Mouse (Mus musculus) liver, embryonic 14.5 days (tissue): ENCODE data around the gene Lyrm7. TPM values are rescaled to one million over a fixed set of nuclear protein-coding genes. Genes with fewer than 3 reads are reported as not detected.
A peak's percentile ranks its signal among the peaks of the same experiment; 100 is the strongest.
"Not testable (repeated sequence)": the region's sequence is repeated elsewhere in the genome, so short reads cannot be mapped to it uniquely, and the experiment has no call there.

ENCODE experiments used
- ATAC-seq: fragments of 200-750 bp; cut with Nextera tagmentation; 2 replicates; pipeline ENCODE4 v1.8.0; 2017; ENCODE audit warnings: moderate number of reproducible peaks, mild to moderate bottlenecking, moderate library complexity; ENCODE audit not compliant: insufficient read depth
- DNase-seq, 3 experiments: peaks; one replicate each; pipeline ENCODE4 v3.0.0-alpha.2; 2012 to 2013; ENCODE audit warnings: low read depth in 3 of 3, low spot score in 3 of 3
- H3K27ac ChIP-seq: fragments of 300-500 bp; sonication (generic); 2 replicates; pipeline ENCODE4 v1.5.1; 2014; ENCODE audit warnings: moderate library complexity, mild to moderate bottlenecking, control low read depth, inconsistent platforms
- H3K27me3 ChIP-seq: fragments of 300-500 bp; sonication (generic); 2 replicates; pipeline ENCODE4 v1.6.1; 2014; ENCODE audit warnings: mild to moderate bottlenecking, low read length, moderate library complexity; ENCODE audit not compliant: control insufficient read depth, insufficient read depth
- H3K36me3 ChIP-seq: fragments of 300-500 bp; sonication (generic); replicated peaks from 2 replicates; pipeline ENCODE4 v1.6.1; 2014; ENCODE audit warnings: low read depth; ENCODE audit not compliant: control insufficient read depth, insufficient read depth
- H3K4me1 ChIP-seq, 2 experiments: fragments of 200-500 bp in 1 of 2; fragments of 300-500 bp in 1 of 2; sonication (generic) in 1 of 2; replicated peaks; 2 replicates each; pipeline ENCODE4 v1.6.1; 2012 to 2014; ENCODE audit warnings: antibody characterized with exemption in 1 of 2, inconsistent platforms in 1 of 2, low read length in 1 of 2; ENCODE audit not compliant: control insufficient read depth in 2 of 2, insufficient read depth in 2 of 2
- H3K4me2 ChIP-seq: fragments of 300-500 bp; sonication (generic); 2 replicates; pipeline ENCODE4 v1.6.1; 2014; ENCODE audit warnings: low read depth, mild to moderate bottlenecking, control low read depth, moderate library complexity
- H3K4me3 ChIP-seq, 2 experiments: fragments of 200-500 bp in 1 of 2; fragments of 300-500 bp in 1 of 2; sonication (generic) in 1 of 2; 2 replicates each; pipeline ENCODE4 v1.5.1; 2012 to 2014; ENCODE audit warnings: low read depth in 2 of 2, low read length in 2 of 2, mild to moderate bottlenecking in 2 of 2, control low read depth in 1 of 2, inconsistent platforms in 1 of 2, moderate library complexity in 1 of 2; ENCODE audit not compliant: insufficient read depth in 1 of 2
- H3K9ac ChIP-seq: fragments of 300-500 bp; sonication (generic); replicated peaks from 2 replicates; pipeline ENCODE4 v1.6.1; 2014; ENCODE audit warnings: mild to moderate bottlenecking, control low read depth, moderate library complexity
- H3K9me3 ChIP-seq: fragments of 300-500 bp; sonication (generic); 2 replicates; pipeline ENCODE4 v1.6.1; 2016; ENCODE audit warnings: low read length, mixed read lengths; ENCODE audit not compliant: control insufficient read depth
- CTCF ChIP-seq: IDR thresholded peaks from 2 replicates; pipeline ENCODE4 v1.5.1; 2016; ENCODE audit warnings: antibody characterized with exemption, low read depth, control low read depth
- EP300 ChIP-seq: IDR thresholded peaks from 2 replicates; pipeline ENCODE4 v1.6.1; 2016; ENCODE audit warnings: antibody characterized with exemption, low read depth
- WGBS: fragments of 180-500 bp; shearing (Covaris S2); extraction: QIAGEN DNeasy Blood & Tissue Kit; methylation state at CpG from one replicate; pipeline ENCODE4 v1.1.7; 2014; ENCODE audit not compliant: insufficient replicate concordance; 5-methylcytosine and 5-hydroxymethylcytosine counted together
- polyA plus RNA-seq, 2 experiments: library from polyadenylated mRNA; depleted of rRNA in 1 of 2; stranded (reverse) in 1 of 2; unstranded in 1 of 2; fragments of >200 nt; fragmentation: Nextera tagmentation in 1 of 2; extraction: Ambion mirVana in 1 of 2; gene quantifications; 2 replicates each; pipeline versions ENCODE4 v1.2.1 to v1.2.3; 2012 to 2014

Gene Lyrm7
- polyA plus RNA-seq, 2 experiments = 2.0 to 5.4 TPM

DNA sequence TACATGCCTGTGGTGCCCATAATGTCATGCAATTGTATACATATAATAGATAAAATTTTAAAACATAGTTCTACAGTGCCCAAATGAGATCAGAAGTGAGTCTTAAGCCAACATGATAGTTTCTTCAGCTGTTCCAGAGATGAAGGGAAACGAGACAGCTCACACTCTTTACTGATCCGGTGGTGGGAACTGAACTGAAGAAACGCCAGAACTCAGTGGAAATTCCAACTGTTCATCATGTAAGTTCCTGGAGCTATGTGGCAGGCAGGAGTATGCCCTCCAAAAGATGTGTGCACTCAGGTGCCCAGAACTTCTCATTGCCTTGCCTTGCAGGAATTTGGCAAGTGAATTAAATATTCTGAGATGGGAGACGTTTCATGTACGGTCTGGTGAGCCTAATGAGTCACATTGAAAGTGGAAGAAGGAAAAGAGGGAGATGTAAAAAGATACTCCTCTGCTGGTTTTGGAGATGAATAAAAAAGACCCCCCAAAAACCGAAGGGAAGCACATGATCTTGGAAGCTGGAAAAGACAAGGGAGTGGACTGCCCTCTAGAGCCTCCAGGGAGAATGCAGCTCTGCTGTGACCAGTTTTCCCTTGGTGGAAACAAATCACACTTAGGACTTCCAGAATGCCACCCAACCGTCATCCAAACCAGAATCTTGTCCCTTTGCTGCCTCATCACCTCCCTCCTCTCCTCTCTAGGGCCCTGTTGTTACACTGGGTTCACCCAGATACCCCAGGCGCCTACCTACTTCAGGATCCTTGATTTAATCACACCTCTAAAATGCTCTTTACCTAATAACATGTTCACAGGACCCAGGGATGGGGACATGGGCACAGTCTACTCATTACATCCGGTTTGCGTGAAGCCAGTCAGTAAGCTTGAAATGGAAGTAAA, 2.2 kb upstream of the Lyrm7 start:
- ATAC-seq = no peak
- Histone ChIP-seq H3K4me2 (no peak overlapping the region), H3K4me3 (no peak overlapping the region), H3K9ac (no peak overlapping the region), H3K9me3 (no peaks in the 10 kb centered on the region), H3K27me3 (no peaks in the 10 kb centered on the region), H3K36me3 (no peaks in the 10 kb centered on the region), H3K27ac (no peak overlapping the region), H3K4me1 (peaks cover 12 to 28% of the 10 kb centered on the region in 2 experiments)
- WGBS = 39% methylated on average over 10 of the region's 10 CpGs
- DNase-seq = no peak
- no peak for TF ChIP-seq EP300
- TF ChIP-seq CTCF = peak; percentile 74

DNA sequence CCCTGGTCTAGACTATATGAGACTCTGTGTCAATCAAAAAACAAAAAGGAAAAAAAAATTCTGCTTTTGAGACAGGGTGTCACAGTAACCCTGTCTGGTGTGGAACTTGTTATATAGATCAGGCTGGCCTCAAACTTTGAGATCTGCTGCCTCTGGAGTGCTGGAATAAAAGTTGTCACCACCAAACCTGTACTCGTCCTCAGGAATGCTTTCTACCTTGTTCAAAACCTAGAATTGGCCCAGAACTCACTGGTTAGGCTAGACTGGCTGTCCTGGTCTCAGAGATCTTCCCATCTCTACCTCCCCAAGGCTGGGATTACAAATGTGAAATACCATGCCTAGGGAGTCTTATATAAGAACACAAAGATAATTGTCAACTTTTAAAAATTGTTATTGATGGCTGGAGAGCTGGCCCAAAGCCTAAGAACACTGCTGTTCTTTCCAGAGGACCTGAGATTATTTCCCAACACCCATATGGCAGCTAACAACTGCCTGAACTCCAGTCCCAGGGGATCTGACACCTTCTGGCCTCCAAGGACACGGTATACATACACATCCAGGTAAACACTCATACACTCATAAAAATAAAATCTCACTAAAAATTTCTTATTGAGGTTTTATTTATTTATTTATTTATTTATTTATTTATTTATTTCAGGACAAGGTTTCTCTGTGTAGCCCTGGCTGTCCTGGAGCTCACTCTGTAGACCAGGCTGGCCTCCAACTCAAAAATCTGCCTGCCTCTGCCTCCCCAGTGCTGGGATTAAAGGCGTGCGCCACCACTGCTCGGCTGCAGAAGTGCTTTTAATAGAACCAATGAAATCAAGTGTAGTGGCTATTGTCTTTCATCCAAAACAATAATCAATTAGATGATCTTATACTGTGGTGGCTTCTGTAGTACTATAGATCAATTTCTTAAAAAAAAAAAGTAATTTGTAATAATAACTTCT, 1.0 kb upstream of the Lyrm7 start:
- DNase-seq (no peak), ATAC-seq (no peak)
- Histone ChIP-seq H3K36me3 (no peaks in the 10 kb centered on the region), H3K9me3 (no peaks in the 10 kb centered on the region), H3K4me1 (peaks cover 7 to 24% of the 10 kb centered on the region in 2 experiments), H3K27ac (peak overlapping the region; percentile 98), H3K4me3 (peak overlapping the region; percentile 80 to 88; a peak in 2 of 4 replicates), H3K9ac (peak overlapping the region; percentile 80), H3K4me2 (peak overlapping the region; percentile 97), H3K27me3 (no peaks in the 10 kb centered on the region)
- WGBS = 83% methylated on average over 5 of the region's 5 CpGs
- TF ChIP-seq CTCF (no peak), EP300 (no peak)

DNA sequence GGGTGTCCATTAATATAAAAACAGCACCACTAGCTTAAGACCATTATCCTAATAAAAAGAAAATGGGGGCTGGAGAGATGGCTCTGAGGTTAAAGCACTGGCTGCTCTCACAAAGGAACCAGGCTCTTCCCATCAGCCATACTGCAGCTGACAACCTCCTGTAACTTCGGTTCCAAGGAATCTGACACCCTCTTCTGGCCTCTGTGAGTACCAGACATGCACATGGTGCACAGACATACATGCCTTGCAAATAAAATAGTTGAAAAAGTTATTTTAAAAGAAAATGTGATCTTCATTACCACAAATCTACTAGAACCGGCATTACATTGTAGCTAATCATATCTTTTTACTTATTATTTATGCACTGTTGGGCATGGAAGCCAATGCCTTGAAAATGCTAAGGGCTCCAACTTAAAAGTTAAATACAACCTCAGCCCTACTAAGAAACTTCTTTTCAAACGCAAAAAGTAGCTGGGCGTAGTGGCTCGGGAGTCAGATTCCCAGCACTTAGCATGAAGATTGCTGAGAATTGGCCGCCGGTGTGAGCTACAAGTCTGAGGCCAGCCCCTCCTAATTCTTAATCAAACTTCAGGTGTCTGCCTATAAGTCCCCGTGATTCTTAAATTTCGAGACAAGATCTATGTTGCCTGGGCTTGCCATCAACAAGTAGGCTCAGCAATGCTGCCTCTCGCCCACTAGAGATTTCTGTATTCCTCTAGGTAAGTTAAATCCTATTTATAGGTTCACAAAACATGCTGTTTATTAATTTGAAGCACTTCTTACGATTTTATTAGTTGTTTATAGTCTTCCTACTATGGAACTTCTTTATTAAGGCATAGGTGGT, 1.2 kb downstream of the Lyrm7 start:
- Histone ChIP-seq H3K27ac (peak overlapping the region; percentile 58; the same call in 1 of the 2 replicates), H3K4me1 (peaks cover 7 to 16% of the 10 kb centered on the region in 2 experiments), H3K4me2 (peak overlapping the region; percentile 97), H3K36me3 (no peaks in the 10 kb centered on the region), H3K9me3 (no peaks in the 10 kb centered on the region), H3K27me3 (no peaks in the 10 kb centered on the region), H3K9ac (peak overlapping the region; percentile 82), H3K4me3 (peak overlapping the region; percentile 80 to 82)
- DNase-seq (no peak), ATAC-seq (no peak)
- WGBS = 19% methylated on average over 11 of the region's 11 CpGs
- TF ChIP-seq EP300 = no peak
- TF ChIP-seq CTCF = peak; percentile 37; the same call in 1 of the 2 replicates

DNA sequence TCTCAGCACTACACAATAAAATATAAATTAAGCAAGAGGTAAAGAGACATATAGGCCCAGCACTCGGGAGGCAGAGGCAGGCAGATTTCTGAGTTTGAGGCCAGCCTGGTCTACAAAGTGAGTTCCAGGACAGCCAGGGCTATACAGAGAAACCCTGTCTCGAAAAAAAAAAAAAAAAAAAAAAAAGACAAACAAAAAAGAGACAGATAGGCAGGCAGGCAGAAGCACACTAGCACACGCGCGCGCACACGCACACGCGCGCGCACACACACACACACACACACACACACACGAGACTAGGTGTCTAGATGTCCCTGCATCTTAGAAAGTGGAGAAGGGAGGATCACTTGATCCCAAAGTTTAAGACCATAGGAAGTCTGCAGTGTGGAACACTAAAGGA, 1.8 kb downstream of the Lyrm7 start:
- H3K36me3 ChIP-seq, ATAC-seq, H3K4me3 ChIP-seq, H3K4me2 ChIP-seq, H3K9me3 ChIP-seq, H3K27ac ChIP-seq, DNase-seq, H3K27me3 ChIP-seq, H3K9ac ChIP-seq: not testable (repeated sequence)
- peaks cover 7 to 16% of the 10 kb centered on the region in 2 experiments for H3K4me1 ChIP-seq
- 85% methylated on average over 11 of the region's 12 CpGs for WGBS
